Mouse (Mus musculus): ENCODE measurements around the gene Pwp2.

DNA sequence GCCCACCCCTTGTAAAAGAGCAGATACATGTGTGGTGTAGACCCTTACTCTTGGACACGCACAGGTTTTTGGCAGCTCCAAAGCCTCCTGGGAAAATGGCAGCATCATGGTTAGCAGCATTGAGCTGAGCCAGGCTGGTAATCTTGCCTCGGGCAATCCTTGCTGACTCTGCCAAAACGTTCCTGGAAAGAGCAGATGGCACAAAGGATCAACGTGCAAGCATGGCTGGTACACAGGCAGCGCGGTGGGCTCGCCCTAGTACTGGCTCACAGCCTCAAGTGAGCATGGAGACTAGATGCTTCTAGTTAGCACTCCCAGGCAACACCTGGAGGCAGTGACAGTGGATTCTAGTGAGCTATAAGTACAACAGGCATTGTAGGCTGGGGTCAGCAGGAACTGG lies 17.6 kb downstream of the Pwp2 start:
- TF ChIP-seq CTCF (IDR thresholded peaks at IDR 0.05) = no peak
- TF ChIP-seq EP300 (IDR thresholded peaks at IDR 0.05) = no peak

Data from lung, postnatal 0 days (tissue).